ENCODE assay signal across 18 mouse cellular contexts in genomic region chr10:94978265-94978822, GRCm38 (mm10). TPM values are rescaled to one million over a fixed set of nuclear protein-coding genes. Genes with fewer than 3 reads are reported as not detected.
DNase-seq lines count a peak whose midpoint lies in the region; ATAC-seq and TF ChIP-seq lines count a peak whose summit lies in the region.
"Had no signal": no experiment of that assay in that cellular context is flagged by ENCODE, and none has a peak within 500 bp of the region (broad histone marks: within the 10 kb centered on the region; RNA-seq: fewer than 3 reads in every experiment).

No protein-coding gene starts in this region.

- H3K27me3 ChIP-seq in forebrain, embryonic 10.5 days (ENCODE audit: poor library complexity, severe bottlenecking), result no peaks in the 10 kb centered on the region
- H3K27me3 ChIP-seq in forebrain, embryonic 11.5 days (ENCODE audit: control insufficient read depth, insufficient read depth, low read length), result no peaks in the 10 kb centered on the region
- H3K27me3 ChIP-seq in hindbrain, embryonic 14.5 days (ENCODE audit: control insufficient read depth, insufficient read depth, low read length), result no peaks in the 10 kb centered on the region
- no peaks in the 10 kb centered on the region for H3K27me3 ChIP-seq in midbrain, embryonic 15.5 days (replicated peaks)
- no peaks in the 10 kb centered on the region for H3K27me3 ChIP-seq in thymus, adult 2 months (ENCODE audit: control insufficient read depth, insufficient read depth, low read length)
- H3K27me3 ChIP-seq: heart, embryonic 12.5 days had no signal

- H3K9me3 ChIP-seq in forebrain, embryonic 10.5 days, result peaks cover 7% of the 10 kb centered on the region; the same call in 1 of the 2 replicates
- no peaks in the 10 kb centered on the region for H3K9me3 ChIP-seq in forebrain, embryonic 11.5 days (ENCODE audit: control insufficient read depth, low read length)
- no peaks in the 10 kb centered on the region for H3K9me3 ChIP-seq in hindbrain, embryonic 14.5 days (ENCODE audit: control insufficient read depth, low read length)
- no peaks in the 10 kb centered on the region for H3K9me3 ChIP-seq in midbrain, embryonic 15.5 days
- H3K9me3 ChIP-seq: limb, embryonic 10.5 days; liver, embryonic 13.5 days had no signal

- H3K36me3 ChIP-seq in forebrain, embryonic 10.5 days (replicated peaks), result no peaks in the 10 kb centered on the region
- no peaks in the 10 kb centered on the region for H3K36me3 ChIP-seq in forebrain, embryonic 11.5 days (ENCODE audit: control insufficient read depth, insufficient read depth, low read length)
- H3K36me3 ChIP-seq in hindbrain, embryonic 14.5 days (replicated peaks; ENCODE audit: control insufficient read depth, insufficient read depth), result no peaks in the 10 kb centered on the region
- H3K36me3 ChIP-seq in midbrain, embryonic 15.5 days (replicated peaks), result no peaks in the 10 kb centered on the region
- no peaks in the 10 kb centered on the region for H3K36me3 ChIP-seq in thymus, adult 2 months (ENCODE audit: control insufficient read depth, insufficient read depth, low read length)
- H3K36me3 ChIP-seq: heart, embryonic 12.5 days; limb, embryonic 10.5 days; liver, embryonic 13.5 days had no signal

- no peak overlapping the region for H3K4me3 ChIP-seq in forebrain, embryonic 10.5 days
- no peak overlapping the region for H3K4me3 ChIP-seq in forebrain, embryonic 11.5 days (ENCODE audit: low read depth, low read length)
- H3K4me3 ChIP-seq in hindbrain, embryonic 14.5 days (replicated peaks; ENCODE audit: low read length), result no peak overlapping the region
- no peak overlapping the region for H3K4me3 ChIP-seq in midbrain, embryonic 15.5 days
- no peak overlapping the region for H3K4me3 ChIP-seq in thymus, adult 2 months (ENCODE audit: control insufficient read depth, insufficient read depth, low read length)
- H3K4me3 ChIP-seq: heart, embryonic 12.5 days; limb, embryonic 10.5 days; liver, embryonic 13.5 days had no signal

- peak overlapping the region; percentile 31; the same call in 1 of the 2 replicates for H3K27ac ChIP-seq in forebrain, embryonic 10.5 days
- H3K27ac ChIP-seq in forebrain, embryonic 11.5 days (ENCODE audit: low read depth, low read length), result no peak overlapping the region
- peak overlapping the region; percentile 46 for H3K27ac ChIP-seq in hindbrain, embryonic 14.5 days
- H3K27ac ChIP-seq in midbrain, embryonic 15.5 days, result peak overlapping the region; percentile 67
- no peak overlapping the region for H3K27ac ChIP-seq in thymus, adult 2 months (ENCODE audit: control insufficient read depth, insufficient read depth, low read length)
- H3K27ac ChIP-seq: limb, embryonic 10.5 days; liver, embryonic 13.5 days had no signal

- DNase-seq in forebrain, embryonic 10.5 days (ENCODE audit: extremely low spot score, low spot score), result no peak
- DNase-seq in forebrain, embryonic 11.5 days (ENCODE audit: low spot score), result no peak
- DNase-seq in hindbrain, embryonic 14.5 days (ENCODE audit: low spot score), result peak; percentile 49
- DNase-seq in thymus, adult 2 months, result no peak
- no peak for DNase-seq in yolk sac, embryonic 10.5 days (ENCODE audit: low spot score)
- DNase-seq in spleen, postnatal 36 days (ENCODE audit: low spot score in 2 of 2), result no peak
- no peak for DNase-seq in layer of hippocampus, adult 8-10 months (ENCODE audit: low spot score in 2 of 2)
- DNase-seq: cerebellum, postnatal 36 days; gastrocnemius, postnatal 25 days; heart, postnatal 4 days; kidney, adult 11 months; kidney, postnatal 25 days; liver, embryonic 13.5 days; thymus, postnatal 14 days had no signal

- peaks cover 41% of the 10 kb centered on the region for H3K4me1 ChIP-seq in forebrain, embryonic 10.5 days
- H3K4me1 ChIP-seq in forebrain, embryonic 11.5 days (replicated peaks; ENCODE audit: control insufficient read depth, insufficient read depth, low read length), result peaks cover 6% of the 10 kb centered on the region
- peaks cover 12% of the 10 kb centered on the region for H3K4me1 ChIP-seq in hindbrain, embryonic 14.5 days (replicated peaks; ENCODE audit: control insufficient read depth, insufficient read depth, low read length)
- peaks cover 24% of the 10 kb centered on the region for H3K4me1 ChIP-seq in midbrain, embryonic 15.5 days
- no peaks in the 10 kb centered on the region for H3K4me1 ChIP-seq in thymus, adult 2 months (replicated peaks; ENCODE audit: control insufficient read depth, insufficient read depth, low read length)
- H3K4me1 ChIP-seq: limb, embryonic 10.5 days; liver, embryonic 13.5 days had no signal

- WGBS in forebrain, embryonic 10.5 days, result 41% methylated on average over 5 of the region's 5 CpGs
- WGBS in forebrain, embryonic 11.5 days, result 37% methylated on average over 5 of the region's 5 CpGs
- WGBS in hindbrain, embryonic 14.5 days, result 23% methylated on average over 5 of the region's 5 CpGs
- 10% methylated on average over 5 of the region's 5 CpGs for WGBS in midbrain, embryonic 15.5 days
- 93% methylated on average over 5 of the region's 5 CpGs for WGBS in thymus, adult 2 months

- H3K4me2 ChIP-seq in forebrain, embryonic 11.5 days (ENCODE audit: low read depth, low read length, severe bottlenecking), result no peak overlapping the region
- H3K4me2 ChIP-seq in hindbrain, embryonic 14.5 days (replicated peaks), result no peak overlapping the region; the same call in 1 of the 2 replicates
- H3K4me2 ChIP-seq in midbrain, embryonic 15.5 days, result peak overlapping the region; percentile 7; the same call in 1 of the 2 replicates
- H3K4me2 ChIP-seq: heart, embryonic 12.5 days; liver, embryonic 13.5 days had no signal

- TF ChIP-seq POLR2A in thymus, adult 2 months (IDR thresholded peaks at IDR 0.05; ENCODE audit: control insufficient read depth, extremely low read depth, insufficient read depth, low read length, poor library complexity), result no peak

- TF ChIP-seq CTCF in thymus, adult 2 months (IDR thresholded peaks at IDR 0.05; ENCODE audit: borderline replicate concordance, control insufficient read depth, extremely low read depth, insufficient read depth, low read length, poor library complexity), result no peak

- no peak overlapping the region for H3K9ac ChIP-seq in forebrain, embryonic 11.5 days (ENCODE audit: low read length)
- no peak overlapping the region for H3K9ac ChIP-seq in hindbrain, embryonic 14.5 days
- H3K9ac ChIP-seq in midbrain, embryonic 15.5 days, result no peak overlapping the region
- H3K9ac ChIP-seq: heart, embryonic 12.5 days; liver, embryonic 13.5 days had no signal

- no peak for ATAC-seq in forebrain, embryonic 11.5 days (replicated peaks; ENCODE audit: low FRiP score)
- ATAC-seq in hindbrain, embryonic 14.5 days (ENCODE audit: low FRiP score), result peak; percentile 72; the same call in 1 of the 2 replicates
- peak; percentile 63 for ATAC-seq in midbrain, embryonic 15.5 days (replicated peaks)
- ATAC-seq: activated CD4-positive, CD25-positive, alpha-beta regulatory T cell, adult 4 months had no signal

RNA-seq across cellular contexts. Expression of gene Plxnc1, which starts 33.7 kb away (rescaled TPM):
- polyA plus RNA-seq in forebrain, embryonic 10.5 days (2016; fragmentation: Nextera tagmentation; extraction: Ambion mirVana), result 1.8 and 2.1 TPM in 2 replicates
- 7.5 and 8.0 TPM in 2 replicates for polyA plus RNA-seq in forebrain, embryonic 11.5 days (2014; fragmentation: Nextera tagmentation; extraction: Ambion mirVana)
- polyA plus RNA-seq in hindbrain, embryonic 14.5 days (2014; fragmentation: Nextera tagmentation; extraction: Ambion mirVana), result 15.5 and 16.3 TPM in 2 replicates
- polyA plus RNA-seq in midbrain, embryonic 15.5 days (2015; fragmentation: Nextera tagmentation; extraction: Ambion mirVana), result 17.8 and 18.2 TPM in 2 replicates
- 8.7 and 9.2 TPM in 2 replicates for polyA plus RNA-seq in thymus, adult 2 months (2012; rRNA removed)
- total RNA-seq in layer of hippocampus, adult 8-10 months (2022), result 10 to 100 TPM; 30.9 to 40.3 (median 35.4) TPM

Comparison
In these comparisons a context has a peak if more than half of its experiments do, and no peak if none do; other contexts are left out.
1. H3K27ac ChIP-seq: peak in forebrain, embryonic 10.5 days (single experiment), hindbrain, embryonic 14.5 days (single experiment) and midbrain, embryonic 15.5 days (single experiment); none in forebrain, embryonic 11.5 days (single experiment) and thymus, adult 2 months (single experiment).